Mouse (Mus musculus): ENCODE data around the gene Slc25a31. TPM values are rescaled to one million over a fixed set of nuclear protein-coding genes. Genes with fewer than 3 reads are reported as not detected.

The Slc25a31 gene
- not detected for total RNA-seq (2021)
- long read RNA-seq, experiment 1, result 0 reads
- long read RNA-seq, experiment 2, result 0 reads

GRCm38 (mm10) chr3:40708655-40709054, at the start of gene Slc25a31:
Slc25a31 (plus strand) TSS chr3:40708855.
- intact Hi-C loops (cut with DNase I), result no loop called here
- Histone ChIP-seq H3K27ac (no peak within 1 kb of the TSS), H3K4me3 (no peak within 1 kb of the TSS)
- TF ChIP-seq CTCF (IDR thresholded peaks at IDR 0.05), result no peak
- no peak for DNase-seq

- intact Hi-C loops (cut with DNase I), result no loop called here
- no peak for TF ChIP-seq CTCF (IDR thresholded peaks at IDR 0.05)
- Histone ChIP-seq H3K27ac (no peak overlapping the region), H3K4me3 (no peak overlapping the region)
- DNase-seq, result no peak
These were observed 48.4 kb upstream of the Slc25a31 start for GRCm38 (mm10) chr3:40660231-40660630.

GRCm38 (mm10) chr3:40666109-40666508, 42.5 kb upstream of the Slc25a31 start:
- DNase-seq, result peak; percentile 65
- Histone ChIP-seq H3K27ac (no peak overlapping the region), H3K4me3 (no peak overlapping the region)
- intact Hi-C loops (cut with DNase I), result no loop called here
- no peak for TF ChIP-seq CTCF (IDR thresholded peaks at IDR 0.05)

- intact Hi-C loops (cut with DNase I), result no loop called here
- no peak for DNase-seq
- H3K4me3 ChIP-seq, result no peak overlapping the region
- no peak overlapping the region for H3K27ac ChIP-seq
- no peak for TF ChIP-seq CTCF (IDR thresholded peaks at IDR 0.05)
These were observed 41.6 kb upstream of the Slc25a31 start for GRCm38 (mm10) chr3:40666861-40667719.

- intact Hi-C loops (cut with DNase I), result no loop called here
- no peak overlapping the region for H3K4me3 ChIP-seq
- H3K27ac ChIP-seq, result no peak overlapping the region
- no peak for DNase-seq
- TF ChIP-seq CTCF (IDR thresholded peaks at IDR 0.05), result no peak
These were observed 39.8 kb upstream of the Slc25a31 start for GRCm38 (mm10) chr3:40668889-40669288.

GRCm38 (mm10) chr3:40669395-40669794, 39.3 kb upstream of the Slc25a31 start:
- TF ChIP-seq CTCF (IDR thresholded peaks at IDR 0.05), result no peak
- Histone ChIP-seq H3K27ac (no peak overlapping the region), H3K4me3 (no peak overlapping the region)
- no peak for DNase-seq
- intact Hi-C loops (cut with DNase I), result no loop called here

GRCm38 (mm10) chr3:40673515-40673914, 35.1 kb upstream of the Slc25a31 start:
- H3K27ac ChIP-seq, result no peak overlapping the region
- intact Hi-C loops (cut with DNase I), result no loop called here
- TF ChIP-seq CTCF (IDR thresholded peaks at IDR 0.05), result no peak
- H3K4me3 ChIP-seq, result no peak overlapping the region
- DNase-seq, result no peak

GRCm38 (mm10) chr3:40674873-40675405, 33.7 kb upstream of the Slc25a31 start:
- intact Hi-C loops (cut with DNase I), result no loop called here
- no peak for TF ChIP-seq CTCF (IDR thresholded peaks at IDR 0.05)
- H3K4me3 ChIP-seq, result no peak overlapping the region
- DNase-seq, result no peak
- H3K27ac ChIP-seq, result no peak overlapping the region

GRCm38 (mm10) chr3:40678856-40679255, 29.8 kb upstream of the Slc25a31 start:
- TF ChIP-seq CTCF (IDR thresholded peaks at IDR 0.05), result no peak
- intact Hi-C loops (cut with DNase I), result no loop called here
- Histone ChIP-seq H3K27ac (no peak overlapping the region), H3K4me3 (no peak overlapping the region)
- DNase-seq, result no peak

GRCm38 (mm10) chr3:40682404-40682803, 26.3 kb upstream of the Slc25a31 start:
- TF ChIP-seq CTCF (IDR thresholded peaks at IDR 0.05), result no peak
- peak overlapping the region; percentile 46 for H3K4me3 ChIP-seq
- H3K27ac ChIP-seq, result peak overlapping the region; percentile 64; the same call in 1 of the 2 replicates
- intact Hi-C loops (cut with DNase I), result no loop called here
- peak; percentile 56 for DNase-seq

GRCm38 (mm10) chr3:40683171-40683570, 25.5 kb upstream of the Slc25a31 start:
- peak; percentile 19 for DNase-seq
- TF ChIP-seq CTCF (IDR thresholded peaks at IDR 0.05), result no peak
- intact Hi-C loops (cut with DNase I), result no loop called here
- Histone ChIP-seq H3K27ac (peak overlapping the region; percentile 64; the same call in 1 of the 2 replicates), H3K4me3 (no peak overlapping the region)

GRCm38 (mm10) chr3:40685855-40686515, 22.7 kb upstream of the Slc25a31 start:
- intact Hi-C loops (cut with DNase I), result no loop called here
- peak; percentile 22 for DNase-seq
- no peak for TF ChIP-seq CTCF (IDR thresholded peaks at IDR 0.05)

GRCm38 (mm10) chr3:40686836-40687235, 21.8 kb upstream of the Slc25a31 start:
- no peak for DNase-seq
- no peak overlapping the region for H3K4me3 ChIP-seq
- no peak for TF ChIP-seq CTCF (IDR thresholded peaks at IDR 0.05)
- intact Hi-C loops (cut with DNase I), result no loop called here
- H3K27ac ChIP-seq, result no peak overlapping the region

More at GRCm38 (mm10) chr3:40685855-40686515, 22.7 kb upstream of the Slc25a31 start:
- no peak overlapping the region for H3K27ac ChIP-seq
- no peak overlapping the region for H3K4me3 ChIP-seq
